Mouse (Mus musculus): Measurements from ENCODE around the gene Olfr1200. TPM values are rescaled to one million over a fixed set of nuclear protein-coding genes. Genes with fewer than 3 reads are reported as not detected.

Gene Olfr1200
- not detected in 2 replicates for polyA plus RNA-seq (2015; fragmentation: Nextera tagmentation; extraction: Ambion mirVana)

DNA sequence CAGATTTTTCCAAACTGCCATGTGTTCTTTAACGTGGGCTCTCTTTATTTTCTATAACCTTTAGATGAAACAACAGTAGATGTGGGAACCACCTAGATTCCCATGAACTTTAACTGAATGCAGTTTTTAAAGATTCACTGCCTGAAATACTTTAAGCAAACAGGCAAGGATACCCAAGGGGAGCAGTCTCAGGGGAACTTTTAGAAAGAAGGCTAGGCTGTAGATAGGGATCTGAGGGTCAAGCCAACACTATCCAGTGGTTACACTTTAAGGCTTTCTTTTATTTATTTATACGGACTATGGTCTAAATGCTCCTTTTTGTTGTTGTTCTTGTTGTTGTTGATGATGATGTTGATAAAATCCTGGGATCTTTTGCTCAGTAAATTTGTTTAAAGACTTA is at the start of gene Olfr1200:
Olfr1200 (minus strand) TSS at position 101 of the 400 bp plus-strand sequence.

DNA sequence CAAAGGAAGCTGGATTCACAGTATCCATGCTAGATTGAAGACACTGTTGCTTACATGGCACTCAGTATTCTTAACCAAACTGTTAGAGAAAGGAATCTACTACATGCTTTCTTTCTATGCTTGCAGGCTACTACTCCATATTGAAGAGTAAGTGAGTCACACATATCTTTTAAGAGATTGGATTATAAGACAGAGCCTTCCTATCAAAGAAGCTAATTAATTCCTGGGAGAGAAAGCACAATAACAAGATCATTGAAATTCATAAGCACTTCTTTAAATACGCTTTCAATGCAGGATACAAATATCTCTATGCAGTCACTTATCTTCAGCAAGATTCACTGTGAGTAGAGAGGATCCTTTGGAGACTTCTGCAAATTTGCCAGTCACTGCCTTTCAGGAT is 43.9 kb upstream of the Olfr1200 start, which contains the start of gene Olfr1202:
Olfr1202 (plus strand) TSS at position 301 of the 400 bp plus-strand sequence.

DNA sequence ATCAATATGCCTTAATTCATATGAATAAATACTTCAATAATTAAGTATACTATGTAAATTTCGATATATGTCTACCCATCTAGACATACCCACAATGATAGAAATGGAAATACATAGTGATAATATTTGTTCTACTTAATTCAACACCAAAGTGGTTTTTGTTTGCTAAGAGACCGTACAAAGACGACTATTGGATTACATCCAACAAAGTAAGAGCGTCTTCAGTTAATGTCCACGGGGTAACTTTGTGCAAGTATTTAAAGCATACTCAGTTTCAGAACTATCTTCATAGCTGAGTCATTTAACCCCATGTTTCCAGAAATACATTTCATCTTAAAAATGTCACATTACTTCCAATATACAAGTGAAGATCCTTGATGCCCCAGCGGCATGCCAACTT is 22.4 kb upstream of the Olfr1200 start, which contains the start of gene Olfr1201:
Olfr1201 (plus strand) TSS at position 301 of the 400 bp plus-strand sequence.

DNA sequence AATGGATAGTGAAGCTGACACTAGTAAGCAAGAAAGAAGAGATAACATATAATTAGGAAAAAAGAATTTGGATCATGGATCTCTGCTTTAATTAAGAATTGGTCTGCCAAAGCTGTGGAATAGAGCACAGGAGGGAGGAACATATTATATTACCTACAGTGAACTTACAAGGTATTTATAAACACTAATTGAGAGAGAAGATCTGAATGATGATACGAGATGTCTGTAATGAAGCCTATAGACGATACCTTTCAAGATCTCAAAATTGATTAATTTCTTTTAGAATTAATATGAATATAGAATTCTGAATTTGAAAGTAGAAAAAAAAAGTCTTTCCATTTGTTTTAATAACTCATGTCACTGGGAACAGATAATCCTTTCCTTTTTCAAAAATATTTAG is 9.9 kb downstream of the Olfr1200 start, which contains the start of gene Olfr1199:
Olfr1199 (minus strand) TSS at position 101 of the 400 bp plus-strand sequence.

DNA sequence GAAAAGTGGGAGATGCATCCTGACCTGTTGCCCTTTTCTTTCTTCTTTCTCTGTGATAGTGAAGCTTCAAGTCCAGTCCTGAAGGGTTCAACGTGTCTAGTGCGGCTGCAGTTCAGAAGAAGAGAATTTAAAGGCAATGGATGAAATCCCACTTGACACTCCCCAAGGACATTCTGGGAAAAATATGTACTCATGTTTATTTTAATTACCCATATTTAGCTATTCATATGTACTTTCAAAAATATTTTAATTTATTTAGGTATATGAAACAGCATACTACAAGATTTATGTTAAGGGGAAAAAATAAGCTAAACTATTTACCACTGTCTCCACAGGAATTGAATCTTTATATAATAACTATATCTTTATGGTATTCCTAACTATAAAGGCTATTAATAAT is 19.0 kb downstream of the Olfr1200 start, which contains the start of gene Olfr1198:
Olfr1198 (minus strand) TSS at position 101 of the 400 bp plus-strand sequence.

DNA sequence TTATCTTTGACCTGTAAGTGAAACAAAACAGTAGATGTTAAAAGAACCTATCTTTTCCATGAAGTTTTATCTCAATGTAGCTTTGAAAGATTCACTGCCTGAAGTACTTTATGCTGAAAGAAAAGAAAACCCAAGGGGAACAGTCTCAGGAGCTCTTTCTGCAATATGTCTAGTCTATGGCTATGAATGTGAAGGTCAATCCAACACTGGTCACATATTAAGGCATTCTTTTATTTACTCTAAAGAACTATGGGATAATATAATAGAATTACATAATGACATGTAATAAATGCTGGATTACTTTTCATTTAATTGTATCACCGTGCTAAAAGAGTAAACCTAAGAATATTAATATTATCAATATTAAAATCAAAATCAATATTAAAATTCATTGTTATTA is 38.0 kb downstream of the Olfr1200 start, which contains the start of gene Olfr1197:
Olfr1197 (minus strand) TSS at position 101 of the 400 bp plus-strand sequence.

Other genes starting within 250 kb of the Olfr1200 start
- gene Olfr1188, start 213.6 kb downstream of the Olfr1200 start, polyA plus RNA-seq (2015; fragmentation: Nextera tagmentation; extraction: Ambion mirVana): not detected in 2 replicates
- gene Olfr1189, start 184.0 kb downstream of the Olfr1200 start, polyA plus RNA-seq (2015; fragmentation: Nextera tagmentation; extraction: Ambion mirVana): not detected in 2 replicates
- gene Olfr1191-ps1, start 129.9 kb downstream of the Olfr1200 start, polyA plus RNA-seq (2015; fragmentation: Nextera tagmentation; extraction: Ambion mirVana): not detected in 2 replicates
- gene Olfr1192-ps1, start 122.0 kb downstream of the Olfr1200 start, polyA plus RNA-seq (2015; fragmentation: Nextera tagmentation; extraction: Ambion mirVana): not detected in 2 replicates
- not detected in 2 replicates for gene Olfr1193, start 94.9 kb downstream of the Olfr1200 start, polyA plus RNA-seq (2015; fragmentation: Nextera tagmentation; extraction: Ambion mirVana)
- gene Olfr1195, start 81.3 kb downstream of the Olfr1200 start, polyA plus RNA-seq (2015; fragmentation: Nextera tagmentation; extraction: Ambion mirVana): not detected in 2 replicates
- not detected in 2 replicates for gene Olfr1196, start 65.9 kb downstream of the Olfr1200 start, polyA plus RNA-seq (2015; fragmentation: Nextera tagmentation; extraction: Ambion mirVana)
- gene Olfr1197, start 38.1 kb downstream of the Olfr1200 start, polyA plus RNA-seq (2015; fragmentation: Nextera tagmentation; extraction: Ambion mirVana): not detected in 2 replicates
- gene Olfr1198, start 19.1 kb downstream of the Olfr1200 start, polyA plus RNA-seq (2015; fragmentation: Nextera tagmentation; extraction: Ambion mirVana): not detected in 2 replicates
- gene Olfr1199, start 10.0 kb downstream of the Olfr1200 start, polyA plus RNA-seq (2015; fragmentation: Nextera tagmentation; extraction: Ambion mirVana): not detected in 2 replicates
- not detected in 2 replicates for gene Olfr1201, start 22.5 kb upstream of the Olfr1200 start, polyA plus RNA-seq (2015; fragmentation: Nextera tagmentation; extraction: Ambion mirVana)
- 0.03 TPM in 1 of 2 replicates, not detected in the other for gene Olfr1202, start 44.0 kb upstream of the Olfr1200 start, polyA plus RNA-seq (2015; fragmentation: Nextera tagmentation; extraction: Ambion mirVana)
- not detected in 2 replicates for gene Olfr1205, start 59.2 kb upstream of the Olfr1200 start, polyA plus RNA-seq (2015; fragmentation: Nextera tagmentation; extraction: Ambion mirVana)
- not detected in 2 replicates for gene Olfr1204, start 78.8 kb upstream of the Olfr1200 start, polyA plus RNA-seq (2015; fragmentation: Nextera tagmentation; extraction: Ambion mirVana)
- not detected in 2 replicates for gene Olfr1206, start 92.7 kb upstream of the Olfr1200 start, polyA plus RNA-seq (2015; fragmentation: Nextera tagmentation; extraction: Ambion mirVana)
- not detected in 2 replicates for gene Olfr1208, start 131.8 kb upstream of the Olfr1200 start, polyA plus RNA-seq (2015; fragmentation: Nextera tagmentation; extraction: Ambion mirVana)
- gene Olfr1209, start 144.7 kb upstream of the Olfr1200 start, polyA plus RNA-seq (2015; fragmentation: Nextera tagmentation; extraction: Ambion mirVana): not detected in 2 replicates
- not detected in 2 replicates for gene Olfr1211, start 167.6 kb upstream of the Olfr1200 start, polyA plus RNA-seq (2015; fragmentation: Nextera tagmentation; extraction: Ambion mirVana)
- not detected in 2 replicates for gene Olfr1212, start 183.5 kb upstream of the Olfr1200 start, polyA plus RNA-seq (2015; fragmentation: Nextera tagmentation; extraction: Ambion mirVana)
- not detected in 2 replicates for gene Gm13762, start 209.8 kb upstream of the Olfr1200 start, polyA plus RNA-seq (2015; fragmentation: Nextera tagmentation; extraction: Ambion mirVana)
- gene Olfr1214, start 222.2 kb upstream of the Olfr1200 start, polyA plus RNA-seq (2015; fragmentation: Nextera tagmentation; extraction: Ambion mirVana): not detected in 2 replicates
- gene Olfr1215, start 236.5 kb upstream of the Olfr1200 start, polyA plus RNA-seq (2015; fragmentation: Nextera tagmentation; extraction: Ambion mirVana): not detected in 2 replicates
- not detected in 2 replicates for gene Olfr1216, start 247.9 kb upstream of the Olfr1200 start, polyA plus RNA-seq (2015; fragmentation: Nextera tagmentation; extraction: Ambion mirVana)

Data from adrenal gland, postnatal 0 days (tissue).